Mouse (Mus musculus) heart, embryonic 11.5 days (tissue): ENCODE measurements around the gene Gbp2. TPM values are rescaled to one million over a fixed set of nuclear protein-coding genes. Genes with fewer than 3 reads are reported as not detected.
"Not testable (repeated sequence)": the region's sequence is repeated elsewhere in the genome, so short reads cannot be mapped to it uniquely, and the experiment has no call there.

ENCODE experiments used
- ATAC-seq: fragments of 200-750 bp; cut with Nextera tagmentation; replicated peaks from 2 replicates; pipeline ENCODE4 v1.8.0; 2017; ENCODE audit warnings: moderate library complexity; ENCODE audit not compliant: insufficient number of reproducible peaks, low FRiP score, low TSS enrichment
- H3K27ac ChIP-seq: fragments of 300-500 bp; sonication (generic); 2 replicates; pipeline ENCODE4 v1.5.1; 2014; ENCODE audit warnings: mild to moderate bottlenecking, low read depth, low read length
- H3K27me3 ChIP-seq: fragments of 300-500 bp; sonication (generic); 2 replicates; pipeline ENCODE4 v1.6.1; 2014; ENCODE audit warnings: mild to moderate bottlenecking, low read length, mixed read lengths; ENCODE audit not compliant: control insufficient read depth, insufficient read depth
- H3K36me3 ChIP-seq: fragments of 300-500 bp; sonication (generic); 2 replicates; pipeline ENCODE4 v1.6.1; 2014; ENCODE audit warnings: mild to moderate bottlenecking, low read length, moderate library complexity, mixed read lengths; ENCODE audit not compliant: control insufficient read depth, insufficient read depth
- H3K4me1 ChIP-seq: fragments of 300-500 bp; sonication (generic); 2 replicates; pipeline ENCODE4 v1.6.1; 2014; ENCODE audit warnings: low read length; ENCODE audit not compliant: control insufficient read depth, insufficient read depth
- H3K4me2 ChIP-seq: fragments of 300-500 bp; sonication (generic); 2 replicates; pipeline ENCODE4 v1.6.1; 2014; ENCODE audit warnings: mild to moderate bottlenecking, moderate library complexity
- H3K4me3 ChIP-seq: fragments of 300-500 bp; sonication (generic); 2 replicates; pipeline ENCODE4 v1.5.1; 2014; ENCODE audit warnings: low read depth, low read length
- H3K9ac ChIP-seq: fragments of 300-500 bp; sonication (generic); 2 replicates; pipeline ENCODE4 v1.6.1; 2014; ENCODE audit warnings: mild to moderate bottlenecking, low read depth, low read length, moderate library complexity
- H3K9me3 ChIP-seq: fragments of 300-500 bp; sonication (generic); replicated peaks from 2 replicates; pipeline ENCODE4 v1.6.1; 2016; ENCODE audit warnings: low read length; ENCODE audit not compliant: control insufficient read depth
- WGBS: fragments of 180-500 bp; shearing (Covaris S2); extraction: QIAGEN DNeasy Blood & Tissue Kit; methylation state at CpG from one replicate; pipeline ENCODE4 v1.1.7; 2014; ENCODE audit not compliant: insufficient replicate concordance; 5-methylcytosine and 5-hydroxymethylcytosine counted together
- microRNA-seq: library from miRNA; unstranded; fragments of <30 nt; microRNA quantifications from one replicate; pipeline ENCODE4, GENCODE M21; 2016; ENCODE audit warnings: borderline number of aligned reads
- polyA plus RNA-seq: library from polyadenylated mRNA; unstranded; fragments of >200 nt; fragmentation: Nextera tagmentation; extraction: Ambion mirVana; gene quantifications from 2 replicates; pipeline ENCODE4 v1.2.1, GENCODE M21; 2014

Gene Gbp2
- polyA plus RNA-seq, 1 experiment from 2014 or later = 1.1 TPM

DNA sequence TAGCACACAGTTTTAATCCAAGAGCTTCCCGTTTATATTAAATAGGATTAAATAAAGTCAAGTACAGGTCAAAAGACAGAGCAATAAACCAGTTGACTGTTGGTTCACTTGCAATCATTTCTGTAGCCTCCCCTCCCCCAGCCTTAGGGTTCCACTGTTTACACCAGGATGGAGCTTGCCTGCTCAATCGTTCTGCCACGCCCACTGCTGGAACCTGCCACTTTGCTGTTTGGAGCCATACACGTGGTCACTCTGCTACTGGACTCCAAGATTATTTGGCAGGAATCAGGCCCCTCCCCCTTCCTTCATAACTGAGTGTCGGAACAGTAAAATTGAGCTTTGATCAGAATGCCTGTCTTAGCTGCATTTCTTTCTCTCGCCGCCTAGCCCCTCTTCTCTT, 27.4 kb downstream of the Gbp2 start:
- H3K36me3 ChIP-seq, H3K9ac ChIP-seq, H3K27me3 ChIP-seq, H3K4me3 ChIP-seq, H3K4me1 ChIP-seq, H3K9me3 ChIP-seq, H3K4me2 ChIP-seq, H3K27ac ChIP-seq, ATAC-seq: not testable (repeated sequence)
- WGBS = 61% methylated on average over 7 of the region's 7 CpGs

DNA sequence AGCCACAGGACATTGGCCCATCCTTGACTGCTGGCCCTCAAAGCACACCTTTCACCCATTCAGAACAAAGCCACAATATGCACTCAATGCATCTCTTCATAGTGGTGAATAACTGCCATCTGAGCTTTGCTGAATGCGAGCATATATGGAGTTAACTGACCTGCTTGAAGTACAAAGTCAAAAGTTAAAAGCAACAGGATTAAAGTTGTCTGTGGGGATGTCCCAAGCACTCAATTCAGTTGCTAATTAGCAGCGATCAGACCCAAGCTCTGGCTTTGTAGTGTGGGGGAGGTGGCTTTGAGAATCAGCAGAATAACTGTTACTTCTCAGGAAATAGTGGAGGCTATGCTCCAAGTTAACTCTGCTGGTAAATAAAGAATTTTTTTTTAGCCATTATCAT, 29.8 kb downstream of the Gbp2 start:
- no peak overlapping the region for H3K4me2 ChIP-seq

DNA sequence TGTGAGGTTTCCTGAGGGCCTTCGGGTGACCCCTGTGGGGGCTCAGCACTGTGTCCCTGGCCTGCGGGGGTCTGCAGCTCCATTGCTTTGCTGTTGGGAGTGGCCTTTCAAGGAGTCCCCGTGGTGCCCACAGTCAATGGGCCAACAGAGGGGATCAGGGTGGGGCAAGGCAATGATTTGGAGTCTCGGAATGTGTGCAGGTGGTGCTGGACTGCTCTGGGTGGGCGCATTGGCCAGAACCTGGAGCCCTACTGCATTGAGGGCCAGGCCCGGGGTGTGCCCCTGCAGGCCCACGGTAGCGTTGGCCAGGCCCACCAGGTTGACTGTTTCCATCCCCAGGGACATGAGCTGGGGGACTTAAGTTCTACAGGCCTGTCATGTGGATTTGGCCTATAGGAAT, 44.3 kb downstream of the Gbp2 start:
- Histone ChIP-seq H3K27me3 (no peaks in the 10 kb centered on the region), H3K27ac (no peak overlapping the region), H3K9ac (no peak overlapping the region), H3K4me3 (no peak overlapping the region), H3K36me3 (no peaks in the 10 kb centered on the region), H3K9me3 (peaks cover 5% of the 10 kb centered on the region), H3K4me2 (no peak overlapping the region), H3K4me1 (no peaks in the 10 kb centered on the region)
- ATAC-seq = no peak
- 86% methylated on average over 8 of the region's 8 CpGs for WGBS

More for the DNA sequence above, 29.8 kb downstream of the Gbp2 start:
- H3K4me1 ChIP-seq = no peaks in the 10 kb centered on the region
- H3K9me3 ChIP-seq = no peaks in the 10 kb centered on the region
- no peak overlapping the region for H3K27ac ChIP-seq
- no peak for ATAC-seq
- no peak overlapping the region for H3K4me3 ChIP-seq
- no peak overlapping the region for H3K9ac ChIP-seq
- no peaks in the 10 kb centered on the region for H3K36me3 ChIP-seq
- no peaks in the 10 kb centered on the region for H3K27me3 ChIP-seq
- WGBS = 34% methylated on average over 2 of the region's 2 CpGs

DNA sequence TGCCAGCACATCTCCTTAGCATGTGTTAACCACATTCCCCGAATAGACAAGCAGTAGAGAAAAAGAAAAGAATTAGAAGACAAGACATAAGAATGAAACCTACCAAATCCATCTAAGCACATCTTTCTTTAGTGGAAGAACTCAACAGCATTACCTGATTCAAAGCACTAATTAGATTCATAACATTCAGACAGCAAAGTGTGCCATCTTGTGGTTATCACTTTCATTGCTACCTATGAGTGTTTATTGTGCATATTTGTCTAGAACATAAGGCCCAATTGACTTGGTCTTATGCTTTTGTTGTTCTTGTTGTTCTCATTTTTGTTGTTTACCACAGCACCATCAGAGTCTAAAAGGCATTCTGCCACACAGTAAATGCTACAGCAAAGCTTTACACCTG, 54.2 kb downstream of the Gbp2 start:
- Histone ChIP-seq H3K4me3 (no peak overlapping the region), H3K27me3 (no peaks in the 10 kb centered on the region), H3K4me2 (no peak overlapping the region), H3K36me3 (no peaks in the 10 kb centered on the region), H3K9me3 (no peaks in the 10 kb centered on the region), H3K9ac (no peak overlapping the region), H3K27ac (no peak overlapping the region), H3K4me1 (no peaks in the 10 kb centered on the region)
- WGBS = 76% methylated on average over 1 of the region's 1 CpGs
- ATAC-seq = no peak

Small RNA genes within 50 kb of the gene (microRNA-seq; reads per million reads assigned to microRNA genes)
- gene Mir6381 = not detected

Other genes with a start within 250 kb of the Gbp2 start
- 240 and 257 TPM in 2 replicates for gene Pdlim5, start 224.9 kb upstream of the Gbp2 start, polyA plus RNA-seq
- not detected in 2 replicates for gene Gbp5, start 126.6 kb upstream of the Gbp2 start, polyA plus RNA-seq
- gene Gbp7, start 90.3 kb upstream of the Gbp2 start, polyA plus RNA-seq = 0.94 and 1.1 TPM in 2 replicates
- gene Gbp3, start 60.6 kb upstream of the Gbp2 start, polyA plus RNA-seq = 0.65 and 0.79 TPM in 2 replicates
- gene Gbp2b, start 25.8 kb upstream of the Gbp2 start, polyA plus RNA-seq = not detected in 2 replicates
- 9.5 and 11.3 TPM in 2 replicates for gene Kyat3, start 80.4 kb downstream of the Gbp2 start, polyA plus RNA-seq
- 59.2 and 61.4 TPM in 2 replicates for gene Gtf2b, start 144.4 kb downstream of the Gbp2 start, polyA plus RNA-seq